Mouse (Mus musculus): ENCODE measurements at regions not wholly inside any gene's neighbourhood (a gene's known extent, or its start where the extent isn't known, plus 50 kb on each side); places are given as distances from the start of the nearest gene placed in this dataset.
A peak's percentile ranks its signal among the peaks of the same experiment; 100 is the strongest.

DNA sequence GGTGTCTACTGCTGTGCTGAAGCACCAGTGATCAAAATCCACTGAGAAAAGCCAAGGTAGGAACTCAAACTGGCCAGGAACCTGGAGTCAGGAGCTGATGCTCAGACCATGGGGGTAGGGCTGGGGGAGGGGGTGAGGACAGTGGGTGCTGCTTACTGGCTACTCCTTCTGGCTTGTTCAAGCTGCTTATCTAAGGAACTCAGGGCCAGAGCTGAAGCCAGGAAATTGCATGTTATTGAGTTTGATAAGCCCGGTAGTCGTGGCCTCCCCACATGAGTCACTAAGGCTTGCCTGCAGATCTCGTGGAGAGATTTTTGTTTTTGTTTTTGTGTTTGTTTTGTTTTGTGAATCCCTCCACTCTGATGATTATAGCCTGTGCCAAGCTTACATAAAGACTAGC lies 65.9 kb downstream of the Tmem215 start:
- peak; percentile 34 for DNase-seq (ENCODE audit: low read depth, low spot score)
- Histone ChIP-seq H3K4me3 (ENCODE audit: control insufficient read depth in 1 of 2, insufficient read depth in 1 of 2, low read depth in 2 of 2, low read length in 2 of 2) (no peak overlapping the region), H3K27me3 (ENCODE audit: control insufficient read depth in 1 of 2, insufficient read depth in 2 of 2, low read length in 2 of 2) (no peaks in the 10 kb centered on the region), H3K27ac (ENCODE audit: control insufficient read depth, low read depth, low read length) (no peak overlapping the region), H3K4me1 (ENCODE audit: control insufficient read depth in 1 of 2, insufficient read depth in 2 of 2, low read length in 2 of 2) (peaks cover 0 to 19% of the 10 kb centered on the region in 2 experiments; a peak in 3 of 4 replicates), H3K9me3 (replicated peaks; ENCODE audit: insufficient read depth, low read length) (no peaks in the 10 kb centered on the region), H3K79me2 (ENCODE audit: control insufficient read depth, insufficient read depth, low read length, poor library complexity) (no peaks in the 10 kb centered on the region), H3K9ac (ENCODE audit: control insufficient read depth, low read depth, low read length, poor library complexity, severe bottlenecking) (no peak overlapping the region), H3K36me3 (ENCODE audit: control insufficient read depth in 1 of 2, insufficient read depth in 2 of 2, low read length in 2 of 2) (peaks cover 0 to 6% of the 10 kb centered on the region in 2 experiments; a peak in 2 of 4 replicates)
- TF ChIP-seq RAD21 (IDR thresholded peaks at IDR 0.05; ENCODE audit: low read depth, low read length) (no peak), JUND (IDR thresholded peaks at IDR 0.05; ENCODE audit: low read depth, low read length) (no peak), TCF12 (IDR thresholded peaks at IDR 0.05; ENCODE audit: low read depth, low read length) (peak; percentile 70), GABPA (IDR thresholded peaks at IDR 0.05; ENCODE audit: low read depth, low read length) (no peak), CHD2 (IDR thresholded peaks at IDR 0.05; ENCODE audit: low read length) (no peak), EP300 (IDR thresholded peaks at IDR 0.05; ENCODE audit: low read depth in 1 of 2, low read length in 2 of 2) (peak; percentile 59 to 66), MAFK (IDR thresholded peaks at IDR 0.05; ENCODE audit: borderline replicate concordance, low read depth, low read length) (no peak), MAX (IDR thresholded peaks at IDR 0.05; ENCODE audit: low read length) (no peak), NRF1 (IDR thresholded peaks at IDR 0.05; ENCODE audit: insufficient read depth, low read depth, low read length, poor library complexity, severe bottlenecking) (no peak), MYC (IDR thresholded peaks at IDR 0.05; ENCODE audit: low read depth, low read length) (no peak), SIN3A (IDR thresholded peaks at IDR 0.05; ENCODE audit: low read length) (no peak), GATA1 (IDR thresholded peaks at IDR 0.05; ENCODE audit: low read depth, low read length) (peak; percentile 49), CHD1 (IDR thresholded peaks at IDR 0.05; ENCODE audit: low read depth, low read length) (no peak), TAL1 (IDR thresholded peaks at IDR 0.05; ENCODE audit: low read length) (peak; percentile 32), SMC3 (IDR thresholded peaks at IDR 0.05; ENCODE audit: low read depth, low read length) (no peak), ETS1 (IDR thresholded peaks at IDR 0.05; ENCODE audit: low read depth, low read length) (peak; percentile 30; the same call in 1 of the 2 replicates)

DNA sequence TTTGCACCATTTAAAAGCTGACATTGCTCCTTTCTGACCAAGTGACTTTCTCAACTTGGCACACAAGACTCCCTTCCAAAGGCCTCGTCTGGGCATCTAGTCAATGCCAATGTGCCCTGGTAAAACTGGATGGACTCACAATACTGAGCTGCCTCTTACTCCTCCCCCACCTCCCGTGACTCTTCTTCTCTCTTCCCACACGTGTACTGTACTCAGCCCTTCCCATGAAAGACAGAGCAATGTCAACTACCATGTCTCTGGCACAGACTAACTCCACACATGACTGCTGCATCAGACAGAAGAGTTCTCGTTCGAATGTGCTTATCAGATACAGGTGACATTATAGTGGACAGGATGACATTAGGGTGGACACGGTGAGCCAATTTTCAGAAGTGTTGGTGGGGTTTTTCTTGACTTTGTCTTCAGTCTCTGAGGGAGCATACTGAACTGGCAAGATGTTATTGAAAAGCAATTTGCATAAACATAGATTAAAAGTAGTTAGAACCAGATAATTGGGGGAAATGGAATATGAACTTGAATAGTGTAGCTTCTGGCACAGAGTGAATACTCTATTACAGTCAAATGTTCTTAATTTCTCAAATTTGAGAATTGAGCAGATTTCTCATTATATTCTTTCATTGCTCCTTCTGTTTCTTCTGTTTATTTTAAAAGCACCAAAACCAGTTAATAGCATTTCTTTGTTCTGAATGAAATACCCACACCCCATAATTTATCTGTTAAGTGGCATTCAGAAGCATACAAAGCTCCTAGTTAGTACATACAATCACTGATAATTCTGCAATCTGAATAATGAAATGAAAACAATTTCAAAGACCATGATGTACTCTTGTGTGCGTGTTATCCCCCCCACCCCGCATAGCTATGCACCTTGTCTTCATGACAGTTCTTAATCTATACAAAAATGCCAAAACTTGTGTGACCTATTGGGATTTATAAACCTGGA lies 71.4 kb downstream of the Tmem215 start:
- Histone ChIP-seq H3K27ac (ENCODE audit: control insufficient read depth, low read depth, low read length) (no peak overlapping the region), H3K9me3 (replicated peaks; ENCODE audit: insufficient read depth, low read length) (no peaks in the 10 kb centered on the region), H3K9ac (ENCODE audit: control insufficient read depth, low read depth, low read length, poor library complexity, severe bottlenecking) (no peak overlapping the region), H3K79me2 (ENCODE audit: control insufficient read depth, insufficient read depth, low read length, poor library complexity) (no peaks in the 10 kb centered on the region), H3K36me3 (ENCODE audit: control insufficient read depth in 1 of 2, insufficient read depth in 2 of 2, low read length in 2 of 2) (peaks cover 0 to under 1% of the 10 kb centered on the region in 2 experiments; a peak in 1 of 4 replicates), H3K27me3 (ENCODE audit: control insufficient read depth in 1 of 2, insufficient read depth in 2 of 2, low read length in 2 of 2) (no peaks in the 10 kb centered on the region), H3K4me1 (ENCODE audit: control insufficient read depth in 1 of 2, insufficient read depth in 2 of 2, low read length in 2 of 2) (peaks cover 0 to 7% of the 10 kb centered on the region in 2 experiments; a peak in 2 of 4 replicates), H3K4me3 (ENCODE audit: control insufficient read depth in 1 of 2, insufficient read depth in 1 of 2, low read depth in 2 of 2, low read length in 2 of 2) (no peak overlapping the region)
- no peak for DNase-seq (ENCODE audit: low read depth, low spot score)
- TF ChIP-seq TCF12 (IDR thresholded peaks at IDR 0.05; ENCODE audit: low read depth, low read length) (no peak), JUND (IDR thresholded peaks at IDR 0.05; ENCODE audit: low read depth, low read length) (no peak), ZNF384 (IDR thresholded peaks at IDR 0.05; ENCODE audit: low read depth, low read length) (no peak), ZC3H11A (IDR thresholded peaks at IDR 0.05; ENCODE audit: low read depth, low read length) (no peak), UBTF (IDR thresholded peaks at IDR 0.05; ENCODE audit: borderline replicate concordance, insufficient read depth, low read depth, low read length) (no peak), GABPA (IDR thresholded peaks at IDR 0.05; ENCODE audit: low read depth, low read length) (no peak), CHD1 (IDR thresholded peaks at IDR 0.05; ENCODE audit: low read depth, low read length) (no peak), CTCF (IDR thresholded peaks at IDR 0.05 in 2 of 3, conservative IDR thresholded peaks at IDR 0.05 in 1 of 3; ENCODE audit: control insufficient read depth in 1 of 3, insufficient read depth in 1 of 3, low read depth in 2 of 3, low read length in 3 of 3, poor library complexity in 1 of 3, severe bottlenecking in 1 of 3) (no peak)
